Comparison of ENCODE assay signal across 8 mouse cellular contexts in genomic region chr4:88033216-88033653, GRCm38 (mm10). TPM values are rescaled to one million over a fixed set of nuclear protein-coding genes. Genes with fewer than 3 reads are reported as not detected.
DNase-seq lines count a peak whose midpoint lies in the region; ATAC-seq and TF ChIP-seq lines count a peak whose summit lies in the region.

Gene Mllt3, minus strand, starts transcription at chr4:88033364.

- DNase-seq in ES-E14 (ENCODE audit: low read depth, low spot score), result peak; percentile 86
- peak; percentile 96 for DNase-seq in cerebellum, adult 11-12 months
- DNase-seq in heart, postnatal 36 days, result peak; percentile 94
- DNase-seq in layer of hippocampus, adult 2 months (ENCODE audit: low spot score in 2 of 2), result peak; percentile 93 to 95
- DNase-seq in lung, embryonic 14.5 days, result peak; percentile 98
- DNase-seq in thymus, adult 2 months, result peak; percentile 96

- peak within 1 kb of the TSS; percentile 72 for H3K9ac ChIP-seq in ES-E14 (ENCODE audit: insufficient read depth, low read depth, low read length, poor library complexity, severe bottlenecking)
- H3K9ac ChIP-seq in forebrain, embryonic 15.5 days (replicated peaks), result peak within 1 kb of the TSS; percentile 78
- H3K9ac ChIP-seq in lung, embryonic 14.5 days, result peak within 1 kb of the TSS; percentile 82

- no peaks in the 10 kb centered on the region for H3K27me3 ChIP-seq in forebrain, embryonic 15.5 days
- H3K27me3 ChIP-seq in lung, embryonic 14.5 days (ENCODE audit: insufficient read depth, low read length), result no peaks in the 10 kb centered on the region; the same call in 1 of the 2 replicates
- H3K27me3 ChIP-seq in thymus, adult 2 months (ENCODE audit: control insufficient read depth, insufficient read depth, low read length), result no peaks in the 10 kb centered on the region

- no peaks in the 10 kb centered on the region for H3K9me3 ChIP-seq in ES-E14 (ENCODE audit: control insufficient read depth, insufficient read depth, low read depth, low read length)
- H3K9me3 ChIP-seq in forebrain, embryonic 15.5 days, result no peaks in the 10 kb centered on the region
- no peaks in the 10 kb centered on the region for H3K9me3 ChIP-seq in lung, embryonic 14.5 days (ENCODE audit: low read depth, low read length)

- intact Hi-C loops in heart, postnatal 36 days (cut with DNase I), result loop anchor here (2.0 kb wide), 1 partner anchor 244 kb away; no protein-coding TSS in a partner anchor

- no peaks in the 10 kb centered on the region for H3K36me3 ChIP-seq in ES-E14 (ENCODE audit: control insufficient read depth, insufficient read depth, low read length, poor library complexity, severe bottlenecking)
- no peaks in the 10 kb centered on the region; the same call in 1 of the 2 replicates for H3K36me3 ChIP-seq in forebrain, embryonic 15.5 days
- H3K36me3 ChIP-seq in lung, embryonic 14.5 days (ENCODE audit: insufficient read depth), result peaks cover 2% of the 10 kb centered on the region; the same call in 1 of the 2 replicates
- H3K36me3 ChIP-seq in thymus, adult 2 months (ENCODE audit: control insufficient read depth, insufficient read depth, low read length), result no peaks in the 10 kb centered on the region

- H3K4me3 ChIP-seq in ES-E14 (ENCODE audit: insufficient read depth in 1 of 2, low read depth in 1 of 2, low read length in 2 of 2, poor library complexity in 1 of 2, severe bottlenecking in 1 of 2), result peak within 1 kb of the TSS; percentile 89 to 97
- peak within 1 kb of the TSS; percentile 73 for H3K4me3 ChIP-seq in forebrain, embryonic 15.5 days
- peak within 1 kb of the TSS; percentile 86 for H3K4me3 ChIP-seq in layer of hippocampus, adult 2 months
- H3K4me3 ChIP-seq in lung, embryonic 14.5 days (ENCODE audit: low read depth, low read length), result peak within 1 kb of the TSS; percentile 78
- peak within 1 kb of the TSS; percentile 85 for H3K4me3 ChIP-seq in olfactory bulb, adult 2 months (ENCODE audit: insufficient read depth, low read depth, low read length)
- peak within 1 kb of the TSS; percentile 95 for H3K4me3 ChIP-seq in thymus, adult 2 months (ENCODE audit: control insufficient read depth, insufficient read depth, low read length)

- H3K4me2 ChIP-seq in forebrain, embryonic 15.5 days (replicated peaks), result peak within 1 kb of the TSS; percentile 80
- peak within 1 kb of the TSS; percentile 74 for H3K4me2 ChIP-seq in lung, embryonic 14.5 days

- peak; percentile 86 for TF ChIP-seq POLR2A in olfactory bulb, adult 2 months (IDR thresholded peaks at IDR 0.05; ENCODE audit: insufficient read depth, low read depth, low read length)
- peak; percentile 86; the same call in 1 of the 2 replicates for TF ChIP-seq POLR2A in thymus, adult 2 months (IDR thresholded peaks at IDR 0.05; ENCODE audit: control insufficient read depth, extremely low read depth, insufficient read depth, low read length, poor library complexity)

- no peak within 1 kb of the TSS for H3K27ac ChIP-seq in ES-E14 (ENCODE audit: insufficient read depth, low read depth, low read length, poor library complexity, severe bottlenecking)
- H3K27ac ChIP-seq in forebrain, embryonic 15.5 days (replicated peaks), result peak within 1 kb of the TSS; percentile 98
- peak within 1 kb of the TSS; percentile 95 for H3K27ac ChIP-seq in layer of hippocampus, adult 2 months
- H3K27ac ChIP-seq in lung, embryonic 14.5 days (ENCODE audit: low read depth), result peak within 1 kb of the TSS; percentile 97
- H3K27ac ChIP-seq in olfactory bulb, adult 2 months (ENCODE audit: insufficient read depth, low read depth, low read length), result peak within 1 kb of the TSS; percentile 58
- H3K27ac ChIP-seq in thymus, adult 2 months (ENCODE audit: control insufficient read depth, insufficient read depth, low read length), result peak within 1 kb of the TSS; percentile 78

- TF ChIP-seq CTCF in layer of hippocampus, adult 2 months (conservative IDR thresholded peaks at IDR 0.05), result peak; percentile 48
- no peak for TF ChIP-seq CTCF in lung, embryonic 14.5 days (IDR thresholded peaks at IDR 0.05; ENCODE audit: low read depth)
- no peak for TF ChIP-seq CTCF in olfactory bulb, adult 2 months (IDR thresholded peaks at IDR 0.05; ENCODE audit: insufficient read depth, low read depth, low read length)
- TF ChIP-seq CTCF in thymus, adult 2 months (IDR thresholded peaks at IDR 0.05; ENCODE audit: borderline replicate concordance, control insufficient read depth, extremely low read depth, insufficient read depth, low read length, poor library complexity), result no peak

- peak; percentile 92 for ATAC-seq in forebrain, embryonic 15.5 days (replicated peaks)
- peak; percentile 93 for ATAC-seq in lung, embryonic 14.5 days (ENCODE audit: insufficient read depth)

- under 1% methylated on average over 37 of the region's 37 CpGs for WGBS in forebrain, embryonic 15.5 days
- WGBS in lung, embryonic 14.5 days, result 0% methylated on average over 37 of the region's 37 CpGs
- under 1% methylated on average over 37 of the region's 37 CpGs for WGBS in olfactory bulb, adult 2 months
- 0% methylated on average over 37 of the region's 37 CpGs for whole genome bisulfite sequencing in thymus, adult 2 months

- no peaks in the 10 kb centered on the region for H3K4me1 ChIP-seq in ES-E14 (ENCODE audit: control insufficient read depth in 2 of 2, insufficient read depth in 2 of 2, low read length in 2 of 2, poor library complexity in 1 of 2)
- peaks cover 47% of the 10 kb centered on the region for H3K4me1 ChIP-seq in forebrain, embryonic 15.5 days
- H3K4me1 ChIP-seq in lung, embryonic 14.5 days (ENCODE audit: insufficient read depth), result no peaks in the 10 kb centered on the region; the same call in 1 of the 2 replicates
- peaks cover 10% of the 10 kb centered on the region for H3K4me1 ChIP-seq in olfactory bulb, adult 2 months (ENCODE audit: control insufficient read depth, insufficient read depth, low read length)
- H3K4me1 ChIP-seq in thymus, adult 2 months (replicated peaks; ENCODE audit: control insufficient read depth, insufficient read depth, low read length), result peaks cover 8% of the 10 kb centered on the region

- in situ Hi-C loops in ES-E14 (cut with MboI; ENCODE audit: low sequenced_read_pairs in 2 of 2, unreplicated experiment in 2 of 2), result loop anchor here in 1 of 2 experiments (25.0 kb wide), 1 partner anchor 504 kb away; no protein-coding TSS in a partner anchor

TF ChIP-seq in ES-E14, 5 proteins besides CTCF, POLR2A, EP300 and RAD21:
- TF ChIP-seq CHD2 (IDR thresholded peaks at IDR 0.05; ENCODE audit: low read depth, low read length) (no peak), ZC3H11A (IDR thresholded peaks at IDR 0.05; ENCODE audit: borderline replicate concordance, low read depth, low read length) (no peak), ZNF384 (IDR thresholded peaks at IDR 0.05; ENCODE audit: low read depth, low read length) (no peak), MAFK (IDR thresholded peaks at IDR 0.05; ENCODE audit: insufficient read depth, low read depth, low read length) (no peak), HCFC1 (IDR thresholded peaks at IDR 0.05; ENCODE audit: borderline replicate concordance, insufficient read depth, low read length) (no peak)
TF ChIP-seq in ES-E14: peak in this region for 0.

RNA-seq across cellular contexts. Expression of gene Mllt3, which starts in this region (rescaled TPM):
- 10.0 and 11.1 TPM in 2 replicates for total RNA-seq in ES-E14 (2012; rRNA removed)
- polyA plus RNA-seq in forebrain, embryonic 15.5 days (2015; fragmentation: Nextera tagmentation; extraction: Ambion mirVana), result 151 and 163 TPM in 2 replicates
- 10 to 100 TPM; 10.5 to 14.9 TPM for total RNA-seq in heart, postnatal 36 days (2021)
- total RNA-seq in layer of hippocampus, adult 2 months (2021), result 10 to 100 TPM; 54.6 to 58.7 TPM
- polyA plus RNA-seq in lung, embryonic 14.5 days (2014; fragmentation: Nextera tagmentation; extraction: Ambion mirVana), result 43.6 and 44.1 TPM in 2 replicates
- polyA plus RNA-seq in olfactory bulb, adult 2 months (2012; ENCODE audit: insufficient read depth, insufficient read length, low replicate concordance, missing spikeins), result not detected in 2 replicates
- 11.6 and 14.7 TPM in 2 replicates for polyA plus RNA-seq in thymus, adult 2 months (2012; rRNA removed)
